Mouse (Mus musculus): ENCODE results near the gene C1qtnf4.
"Not testable (repeated sequence)": the region's sequence is repeated elsewhere in the genome, so short reads cannot be mapped to it uniquely, and the experiment has no call there.

C1qtnf4 gene

DNA sequence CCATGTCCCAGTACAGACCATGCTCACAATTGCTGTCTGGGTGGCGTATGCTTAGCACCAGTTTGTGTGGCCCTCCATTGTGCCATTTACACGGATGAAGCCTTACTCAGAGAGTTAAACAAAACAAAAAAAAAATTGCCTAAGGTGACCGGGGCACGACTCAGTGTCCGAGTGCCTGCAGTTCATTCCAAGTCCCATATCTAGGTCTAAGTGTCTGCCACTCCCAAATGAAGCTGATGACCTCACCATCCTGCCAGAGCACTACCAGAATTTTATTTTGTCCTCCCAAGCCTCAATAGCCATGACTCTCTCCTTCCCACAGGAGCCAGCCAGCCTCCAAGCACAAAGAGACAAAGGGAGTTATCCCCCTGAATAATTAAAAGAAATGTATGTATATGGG lies 2.0 kb downstream of the C1qtnf4 start:
- no peak for DNase-seq

GRCm38 (mm10) chr2:90889550-90890548 lies 4.2 kb downstream of the C1qtnf4 start:
- DNase-seq = peak; percentile 70

DNA sequence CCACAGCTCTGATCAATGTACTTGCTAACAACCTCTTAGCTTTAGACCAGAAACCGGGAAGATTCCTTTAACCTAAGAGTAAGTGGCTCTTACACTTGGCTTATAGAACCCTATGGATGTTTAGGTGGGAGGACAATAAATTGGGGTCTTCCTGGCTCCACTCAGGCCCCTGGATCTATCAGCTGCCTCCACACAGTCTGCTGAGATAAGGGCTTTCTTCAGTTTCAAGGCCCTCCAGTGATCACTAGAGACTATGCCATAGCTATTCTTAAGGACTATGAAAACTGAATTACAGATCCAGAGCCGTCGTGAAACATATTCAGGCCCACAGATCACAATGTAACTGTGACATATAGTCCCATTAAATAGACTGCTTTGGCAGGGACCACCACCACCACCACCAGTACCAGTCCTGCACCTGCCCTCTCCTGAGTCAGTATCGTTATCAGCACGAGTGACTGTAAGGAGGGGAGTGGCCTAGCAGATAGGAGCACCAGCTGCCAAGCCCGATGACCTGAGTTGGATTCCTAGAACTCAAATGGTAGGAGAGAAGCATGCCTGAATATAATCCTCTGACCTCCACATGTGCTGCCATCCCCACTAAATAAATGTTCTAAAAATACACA lies 8.1 kb downstream of the C1qtnf4 start:
- no peak for DNase-seq

- not testable (repeated sequence) for DNase-seq
Measured at GRCm38 (mm10) chr2:90894299-90894677, 8.6 kb downstream of the C1qtnf4 start.

- DNase-seq = no peak
Measured at GRCm38 (mm10) chr2:90903398-90903797, 17.7 kb downstream of the C1qtnf4 start.

- DNase-seq = peak; percentile 85
Measured at GRCm38 (mm10) chr2:90904076-90904855, 18.6 kb downstream of the C1qtnf4 start, which contains the start of the genes Kbtbd4 and Ndufs3. Kbtbd4 (plus strand) TSS chr2:90904740. Ndufs3 (minus strand) TSS chr2:90904827.

DNA sequence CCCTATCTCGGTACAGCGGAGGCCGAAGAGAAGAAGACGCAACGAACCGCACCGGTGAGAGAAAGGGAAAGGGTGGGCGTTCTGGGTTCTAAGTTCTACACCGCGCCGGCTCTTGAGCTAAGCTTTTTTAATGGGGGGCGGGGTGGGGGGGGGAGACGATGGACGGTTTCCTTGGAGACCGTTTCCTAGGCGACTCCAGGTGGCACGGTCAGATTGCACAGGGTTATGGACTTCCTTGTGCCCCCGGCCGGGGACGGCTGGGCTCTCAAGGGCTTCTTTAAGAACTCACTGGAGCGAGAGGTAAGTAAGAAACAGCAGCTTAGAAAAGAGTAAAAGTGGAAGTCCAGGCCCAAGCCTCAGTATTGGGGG lies 19.2 kb downstream of the C1qtnf4 start:
- no peak for DNase-seq

- no peak for DNase-seq
Measured at GRCm38 (mm10) chr2:90906721-90907120, 21.1 kb downstream of the C1qtnf4 start.

DNA sequence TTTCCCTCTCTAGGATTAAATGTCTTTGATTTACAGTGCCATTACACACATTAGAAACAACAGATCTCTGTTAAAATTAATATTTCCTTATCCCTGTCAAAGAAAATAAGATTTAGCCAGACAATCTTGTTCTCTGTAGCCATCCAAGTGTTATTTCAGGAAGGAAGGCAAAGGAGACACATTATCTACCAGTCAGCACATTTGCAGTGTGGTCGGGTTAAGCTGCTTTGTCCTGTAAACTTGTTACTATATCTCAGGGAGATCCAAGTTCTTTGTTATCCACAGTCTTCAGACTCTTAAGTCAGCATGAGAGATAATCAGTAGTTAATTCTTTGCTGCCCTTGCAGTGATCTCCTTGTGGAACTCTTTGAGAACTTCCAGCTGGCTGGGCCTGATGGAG lies 25.2 kb downstream of the C1qtnf4 start:
- no peak for DNase-seq

DNA sequence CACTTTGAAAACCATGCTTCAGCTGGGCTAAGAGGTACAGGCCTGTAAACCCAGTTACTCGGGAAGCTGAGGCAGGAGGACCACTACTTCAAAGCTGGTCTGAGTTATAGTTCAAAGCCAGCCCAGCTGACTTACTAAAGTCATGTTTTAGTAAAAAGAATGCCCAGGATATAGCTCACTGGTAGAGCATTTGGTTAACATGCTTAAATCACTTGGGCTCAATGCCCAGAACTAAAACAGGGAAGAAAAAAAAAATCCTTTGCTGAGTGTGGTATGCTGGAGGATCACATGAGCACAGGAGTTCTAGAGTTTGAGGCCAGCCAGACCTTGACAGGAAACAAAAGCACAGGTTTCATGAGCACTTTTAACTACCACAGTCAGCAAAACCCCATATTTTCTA lies 26.0 kb downstream of the C1qtnf4 start:
- DNase-seq = no peak

DNA sequence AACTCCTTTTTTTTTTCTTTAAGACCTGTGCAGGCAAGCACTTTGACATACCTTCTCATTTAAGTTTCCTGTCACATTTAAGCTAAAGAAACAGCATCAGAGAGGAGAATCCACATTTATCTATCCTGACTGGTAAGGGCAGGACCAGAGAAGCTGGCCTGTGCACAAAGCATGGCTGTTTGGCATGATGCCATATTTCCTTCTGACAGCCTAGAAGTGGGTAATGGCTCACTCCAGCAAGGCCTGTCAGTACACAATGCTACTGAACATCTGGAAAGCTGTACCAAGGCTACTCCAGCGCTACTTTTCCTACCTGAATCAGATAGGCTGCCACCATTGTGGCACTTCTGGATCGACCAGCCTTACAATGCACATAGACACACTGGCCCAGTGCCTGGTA lies 28.0 kb downstream of the C1qtnf4 start:
- DNase-seq = no peak

GRCm38 (mm10) chr2:90915516-90915915 lies 29.9 kb downstream of the C1qtnf4 start:
- no peak for DNase-seq

GRCm38 (mm10) chr2:90916560-90917232 lies 31.0 kb downstream of the C1qtnf4 start:
- DNase-seq = no peak

GRCm38 (mm10) chr2:90917233-90917998 lies 31.8 kb downstream of the C1qtnf4 start:
- peak; percentile 66 for DNase-seq

GRCm38 (mm10) chr2:90917999-90918698 lies 32.5 kb downstream of the C1qtnf4 start:
- no peak for DNase-seq

GRCm38 (mm10) chr2:90921178-90921577 lies 35.5 kb downstream of the C1qtnf4 start:
- DNase-seq = no peak

- DNase-seq = no peak
Measured at GRCm38 (mm10) chr2:90922636-90923035, 37.0 kb downstream of the C1qtnf4 start.

DNA sequence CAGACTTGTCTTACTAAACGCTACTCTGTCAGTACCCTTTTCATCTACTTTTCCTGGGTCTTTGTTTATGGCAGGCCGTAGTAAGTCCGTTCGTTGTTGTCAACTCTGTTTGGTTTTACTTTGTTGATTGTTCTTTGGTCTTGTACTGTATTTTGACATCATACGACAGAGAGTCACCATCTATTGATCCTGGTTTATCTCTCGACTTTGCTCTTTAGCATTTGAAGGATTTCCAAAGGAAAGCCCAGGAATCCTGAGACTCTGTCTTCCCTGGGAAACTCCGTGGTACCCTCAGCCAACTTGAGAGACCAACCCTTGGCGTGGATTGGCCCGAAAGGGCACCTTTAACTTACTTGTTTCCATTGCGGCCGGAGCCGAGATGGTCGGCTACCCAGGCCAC lies 42.9 kb downstream of the C1qtnf4 start:
- DNase-seq = no peak

DNA sequence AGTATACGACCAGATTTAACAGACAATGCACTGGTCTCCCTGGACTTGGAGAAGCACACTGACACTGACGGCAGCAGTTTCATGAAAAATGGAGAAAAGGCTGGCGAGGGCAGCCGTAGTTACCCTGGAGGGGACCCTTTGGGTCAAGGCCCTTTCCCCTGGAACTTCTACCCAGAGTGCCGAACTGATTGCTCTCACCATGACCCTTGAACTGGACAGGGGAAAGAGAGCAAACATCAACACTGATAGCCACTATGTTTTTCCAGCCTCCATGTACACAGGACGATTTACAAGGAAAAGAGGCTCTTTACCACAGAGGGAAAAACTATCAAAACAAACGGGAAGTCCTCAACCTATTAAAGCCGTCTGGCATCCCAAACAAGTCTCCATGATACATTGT lies 46.2 kb downstream of the C1qtnf4 start:
- DNase-seq = no peak

DNA sequence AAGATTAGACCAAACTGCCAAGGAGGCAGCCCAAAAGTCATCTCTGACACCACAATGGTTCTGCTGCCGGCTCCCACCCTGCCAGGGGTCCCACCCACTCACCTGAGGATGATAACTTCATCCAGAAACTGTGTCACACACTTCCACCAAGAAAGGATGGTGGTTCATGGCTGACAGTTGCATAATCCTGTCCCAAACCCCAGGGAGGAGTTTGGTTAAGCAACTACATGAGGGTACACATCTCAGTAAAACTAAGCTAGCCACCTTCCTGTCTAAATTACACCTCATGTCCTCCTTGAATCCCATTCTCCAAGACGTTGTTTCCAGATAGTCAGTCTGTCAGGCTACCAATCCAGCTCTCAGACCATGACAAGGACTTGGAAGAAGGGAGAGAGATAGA lies 46.6 kb downstream of the C1qtnf4 start:
- DNase-seq = no peak

- no peak for DNase-seq
Measured at GRCm38 (mm10) chr2:90938362-90938761, 52.7 kb downstream of the C1qtnf4 start.

Measured in cerebellum, adult 11 months (tissue).